Mouse (Mus musculus): ENCODE measurements at regions not wholly inside any gene's neighbourhood (a gene's known extent, or its start where the extent isn't known, plus 50 kb on each side); places are given as distances from the start of the nearest gene placed in this dataset.
"Not testable (repeated sequence)": the region's sequence is repeated elsewhere in the genome, so short reads cannot be mapped to it uniquely, and the experiment has no call there.

DNA sequence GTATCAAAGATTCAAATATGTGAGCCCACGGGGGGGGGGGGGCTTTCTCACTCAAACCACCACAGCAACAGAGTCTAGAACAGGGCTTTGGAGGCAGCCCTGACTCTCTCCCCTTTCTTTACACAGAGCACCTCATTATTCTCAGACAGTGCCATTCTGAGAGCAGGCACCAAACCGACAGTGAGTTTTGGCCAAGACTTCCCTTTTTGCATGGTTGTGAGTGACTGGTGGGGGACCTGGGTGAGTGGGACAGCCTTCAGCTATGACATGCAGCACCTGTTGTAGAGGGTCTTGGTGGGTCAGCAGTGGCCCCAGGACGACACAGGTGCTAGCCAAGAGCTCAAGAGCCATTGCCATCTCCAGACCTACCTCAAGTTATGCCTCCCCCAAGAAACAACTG is 168.8 kb downstream of the Bcl2l11 start:
- Histone ChIP-seq H3K4me3 (no peak overlapping the region), H3K27me3 (no peaks in the 10 kb centered on the region), H3K4me1 (no peaks in the 10 kb centered on the region), H3K9ac (no peak overlapping the region), H3K27ac (no peak overlapping the region), H3K36me3 (ENCODE audit: poor library complexity, severe bottlenecking) (no peaks in the 10 kb centered on the region), H3K4me2 (no peak overlapping the region), H3K9me3 (replicated peaks) (0 out of 2 replicates have a peak, but pooled peaks cover 5% of the 10 kb centered on the region)
- no peak for ATAC-seq
- 73% methylated on average over 3 of the region's 3 CpGs for WGBS

DNA sequence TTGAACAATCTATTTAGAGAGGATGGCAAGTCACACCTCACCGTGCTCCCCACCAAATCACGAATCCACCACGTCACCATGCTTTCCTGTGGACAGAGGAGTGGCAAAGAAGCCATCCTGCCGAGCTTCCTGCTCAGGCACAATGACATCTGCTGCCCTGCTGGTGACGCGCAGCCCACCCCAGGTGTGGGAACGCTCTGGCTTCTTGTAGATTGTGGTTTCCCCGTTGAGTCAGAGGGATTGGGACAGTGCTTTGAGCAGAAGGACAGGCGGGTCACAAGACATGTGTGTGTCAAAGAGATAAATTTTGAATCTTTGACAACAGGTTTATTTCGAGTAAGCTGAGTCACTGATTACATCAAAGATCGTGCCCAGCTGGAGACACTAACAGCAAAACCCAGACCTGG is 169.2 kb downstream of the Bcl2l11 start:
- 83% methylated on average over 11 of the region's 11 CpGs for WGBS
- no peak overlapping the region for H3K4me2 ChIP-seq
- no peak overlapping the region for H3K9ac ChIP-seq
- H3K9me3 ChIP-seq (replicated peaks), result 0 out of 2 replicates have a peak, but pooled peaks cover 5% of the 10 kb centered on the region
- no peaks in the 10 kb centered on the region for H3K4me1 ChIP-seq
- no peaks in the 10 kb centered on the region for H3K27me3 ChIP-seq
- no peaks in the 10 kb centered on the region for H3K36me3 ChIP-seq (ENCODE audit: poor library complexity, severe bottlenecking)
- ATAC-seq, result no peak
- no peak overlapping the region for H3K4me3 ChIP-seq
- no peak overlapping the region for H3K27ac ChIP-seq

DNA sequence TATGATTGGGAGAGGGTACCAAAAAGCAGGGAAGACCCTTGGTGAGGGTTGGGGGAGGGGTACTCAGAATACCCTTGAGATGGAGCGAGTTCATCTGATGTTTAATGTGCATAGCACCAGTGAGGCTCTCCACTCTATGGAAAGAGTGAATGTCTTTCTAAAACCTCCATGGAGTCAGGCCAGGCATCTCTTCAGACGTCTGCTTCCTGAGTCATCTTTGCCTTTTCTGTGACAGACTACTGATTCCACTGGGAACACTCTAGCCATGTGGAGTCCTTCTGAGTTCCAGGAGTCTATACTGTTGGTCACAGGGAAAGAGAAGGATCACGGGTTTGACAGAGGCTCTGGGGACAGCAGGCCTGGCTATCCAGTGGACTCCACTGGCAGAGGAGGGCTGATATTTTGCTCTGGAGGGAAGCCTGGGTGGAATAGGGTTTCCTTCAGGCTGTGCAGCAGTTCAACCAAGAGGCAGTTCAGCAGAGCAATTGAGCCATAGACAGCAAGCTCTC is 169.9 kb downstream of the Bcl2l11 start:
- Histone ChIP-seq H3K4me3 (no peak overlapping the region), H3K27me3 (peaks cover 2% of the 10 kb centered on the region; the same call in 1 of the 2 replicates), H3K9me3 (replicated peaks) (0 out of 2 replicates have a peak, but pooled peaks cover 5% of the 10 kb centered on the region), H3K27ac (no peak overlapping the region), H3K4me2 (no peak overlapping the region), H3K4me1 (no peaks in the 10 kb centered on the region), H3K9ac (no peak overlapping the region), H3K36me3 (ENCODE audit: poor library complexity, severe bottlenecking) (no peaks in the 10 kb centered on the region)
- 73% methylated on average over 3 of the region's 3 CpGs for WGBS
- ATAC-seq, result no peak

DNA sequence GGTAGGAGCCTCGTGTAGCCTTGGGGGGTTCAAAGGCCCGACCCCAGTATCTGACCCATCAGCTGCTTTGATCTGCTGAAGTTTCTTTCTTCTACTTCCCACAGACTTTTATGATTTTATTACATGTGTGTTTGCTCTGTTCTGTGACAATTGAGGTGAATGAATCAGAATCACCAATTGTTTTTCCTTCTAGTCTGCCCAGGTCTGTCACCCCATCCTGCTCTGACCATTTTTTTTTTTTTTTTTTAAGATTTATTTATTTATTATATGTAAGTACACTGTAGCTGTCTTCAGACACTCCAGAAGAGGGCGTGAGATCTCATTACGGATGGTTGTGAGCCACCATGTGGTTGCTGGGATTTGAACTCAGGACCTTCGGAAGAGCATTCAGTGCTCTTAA is 170.6 kb downstream of the Bcl2l11 start:
- H3K27me3 ChIP-seq; H3K9me3 ChIP-seq (replicated peaks); H3K9ac ChIP-seq; ATAC-seq; H3K4me3 ChIP-seq; H3K4me1 ChIP-seq; H3K4me2 ChIP-seq; H3K36me3 ChIP-seq (ENCODE audit: poor library complexity, severe bottlenecking); H3K27ac ChIP-seq: not testable (repeated sequence)
- WGBS, result 94% methylated on average over 5 of the region's 5 CpGs

DNA sequence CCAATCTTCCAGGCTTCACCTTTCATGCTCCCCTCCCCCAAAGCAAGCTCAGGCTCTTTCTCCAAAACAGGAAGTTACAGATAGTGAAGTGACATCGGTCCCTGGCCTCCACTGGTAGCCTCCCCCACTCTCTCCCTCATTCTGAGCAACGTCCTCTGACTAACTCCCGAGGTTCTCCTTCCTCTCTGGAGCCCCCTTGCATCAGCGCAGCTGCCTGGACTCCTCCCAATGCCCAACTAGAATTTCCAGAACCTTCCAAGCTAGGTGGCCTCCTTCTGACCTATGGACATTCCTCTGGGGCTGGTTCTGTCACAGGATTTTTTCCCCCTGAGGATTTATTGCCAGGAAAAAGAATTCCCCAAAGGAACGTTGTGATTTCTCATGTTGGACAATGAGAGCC is 171.1 kb downstream of the Bcl2l11 start:
- Histone ChIP-seq H3K4me2 (no peak overlapping the region), H3K9me3 (replicated peaks) (0 out of 2 replicates have a peak, but pooled peaks cover 5% of the 10 kb centered on the region), H3K4me3 (no peak overlapping the region), H3K4me1 (no peaks in the 10 kb centered on the region), H3K27ac (no peak overlapping the region), H3K27me3 (peaks cover 12% of the 10 kb centered on the region), H3K9ac (no peak overlapping the region), H3K36me3 (ENCODE audit: poor library complexity, severe bottlenecking) (no peaks in the 10 kb centered on the region)
- 76% methylated on average over 5 of the region's 5 CpGs for WGBS
- no peak for ATAC-seq

DNA sequence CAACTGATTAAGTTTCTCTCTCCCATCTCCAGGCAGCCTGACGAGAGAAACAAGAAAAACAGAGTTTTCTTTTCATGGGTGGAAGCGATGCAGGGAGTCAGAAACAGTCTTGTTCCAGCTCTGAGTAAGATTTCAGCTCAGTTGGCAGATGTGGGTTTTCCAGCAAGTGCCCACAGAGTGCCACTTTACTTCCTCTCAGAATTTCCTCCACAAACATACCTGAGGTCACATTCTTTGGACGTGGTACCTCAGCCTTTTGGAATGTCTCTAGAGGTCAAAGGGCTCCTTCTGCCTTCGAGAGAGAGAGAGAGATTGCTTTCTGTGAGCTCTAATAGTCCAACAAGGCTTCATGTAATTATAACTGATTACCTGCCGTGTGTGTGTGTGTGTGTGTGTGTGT is 172.0 kb downstream of the Bcl2l11 start:
- ATAC-seq, result no peak
- no peaks in the 10 kb centered on the region for H3K36me3 ChIP-seq (ENCODE audit: poor library complexity, severe bottlenecking)
- no peak overlapping the region for H3K4me3 ChIP-seq
- H3K4me2 ChIP-seq, result no peak overlapping the region
- WGBS, result 67% methylated on average over 5 of the region's 5 CpGs
- no peak overlapping the region for H3K27ac ChIP-seq
- no peak overlapping the region for H3K9ac ChIP-seq
- H3K27me3 ChIP-seq, result peaks cover 16% of the 10 kb centered on the region
- no peaks in the 10 kb centered on the region for H3K4me1 ChIP-seq
- no peaks in the 10 kb centered on the region for H3K9me3 ChIP-seq (replicated peaks)

DNA sequence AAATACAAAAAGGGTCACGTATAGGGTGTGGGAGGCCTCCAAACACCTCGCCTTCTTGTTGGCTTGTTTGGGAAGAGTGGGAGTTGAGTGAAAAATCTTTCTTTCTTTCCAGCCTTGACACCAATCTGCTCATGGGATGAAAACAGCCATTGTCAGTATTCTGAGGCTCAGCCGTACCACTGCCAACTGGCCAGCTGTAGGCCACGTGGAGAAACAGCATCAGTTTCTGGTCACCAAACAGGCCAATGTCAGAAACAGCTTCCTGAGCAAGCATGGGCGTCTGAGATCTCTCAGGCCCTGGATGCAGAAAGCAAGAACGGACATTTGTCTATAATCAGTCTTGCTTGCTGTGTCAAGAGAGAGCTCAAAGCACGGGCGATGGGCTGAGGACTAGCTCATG is 173.2 kb downstream of the Bcl2l11 start:
- Histone ChIP-seq H3K4me1 (peaks cover 2% of the 10 kb centered on the region), H3K9me3 (replicated peaks) (no peaks in the 10 kb centered on the region), H3K27me3 (peaks cover 16% of the 10 kb centered on the region), H3K36me3 (ENCODE audit: poor library complexity, severe bottlenecking) (no peaks in the 10 kb centered on the region), H3K9ac (no peak overlapping the region), H3K27ac (no peak overlapping the region), H3K4me3 (no peak overlapping the region), H3K4me2 (no peak overlapping the region)
- WGBS, result 92% methylated on average over 8 of the region's 8 CpGs
- ATAC-seq, result no peak

DNA sequence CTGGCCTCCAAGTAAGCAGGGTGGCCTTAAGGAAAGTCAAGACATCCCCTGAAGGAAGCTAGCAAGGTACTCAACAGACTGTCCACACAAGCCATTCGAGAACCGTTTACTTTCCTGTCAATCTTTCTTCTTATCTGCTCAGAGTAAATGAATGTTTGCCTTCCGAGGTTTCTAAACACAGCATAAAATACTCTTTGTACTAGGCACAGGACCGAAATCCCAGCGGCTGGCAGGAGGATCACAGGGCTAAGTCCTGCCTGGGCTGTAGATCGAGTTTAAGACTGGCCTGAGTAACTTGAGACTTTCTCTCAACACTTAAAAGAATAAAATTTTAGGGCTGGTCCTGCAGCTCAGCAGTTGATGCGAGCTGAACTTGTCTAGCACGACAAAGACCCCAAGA is 175.9 kb downstream of the Bcl2l11 start:
- no peak overlapping the region for H3K4me2 ChIP-seq
- H3K4me1 ChIP-seq, result peaks cover 8% of the 10 kb centered on the region
- H3K9me3 ChIP-seq (replicated peaks), result no peaks in the 10 kb centered on the region
- H3K36me3 ChIP-seq (ENCODE audit: poor library complexity, severe bottlenecking), result no peaks in the 10 kb centered on the region
- ATAC-seq, result no peak
- no peak overlapping the region for H3K27ac ChIP-seq
- WGBS, result 50% methylated on average over 8 of the region's 8 CpGs
- H3K4me3 ChIP-seq, result no peak overlapping the region
- H3K27me3 ChIP-seq, result peaks cover 18% of the 10 kb centered on the region
- H3K9ac ChIP-seq, result no peak overlapping the region

DNA sequence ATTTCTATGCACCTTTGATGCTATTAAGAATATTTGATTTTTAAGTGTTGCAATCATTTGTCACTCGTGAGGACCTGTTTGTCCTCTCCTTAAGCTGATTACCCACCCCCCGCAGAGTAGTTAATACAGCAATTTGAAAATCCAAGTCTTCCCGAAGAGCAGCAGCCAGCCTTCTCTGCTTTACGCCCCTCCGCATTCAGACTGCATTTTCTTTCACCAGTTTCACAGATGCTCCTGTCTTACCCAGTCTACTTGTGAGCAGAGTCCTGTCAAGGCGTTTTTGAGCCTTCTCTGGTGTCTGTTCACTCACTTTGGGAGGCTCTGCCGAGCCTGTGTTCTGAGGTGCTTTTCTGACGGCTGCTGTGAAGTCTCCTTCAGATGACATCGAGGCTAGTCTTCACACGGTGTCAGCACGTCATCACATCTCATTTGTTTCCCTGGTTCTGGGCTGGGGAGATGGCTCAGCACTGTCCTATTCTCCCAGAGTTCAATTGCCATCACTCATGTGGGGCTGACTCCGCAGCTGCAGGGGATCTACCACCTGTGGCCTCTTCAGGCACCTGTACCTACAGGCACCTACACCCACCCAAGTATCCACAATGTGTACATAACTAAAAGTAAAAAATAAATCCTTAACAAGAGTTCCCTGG is 178.3 kb downstream of the Bcl2l11 start:
- peaks cover 8% of the 10 kb centered on the region for H3K4me1 ChIP-seq
- H3K9me3 ChIP-seq (replicated peaks), result no peaks in the 10 kb centered on the region
- no peaks in the 10 kb centered on the region for H3K36me3 ChIP-seq (ENCODE audit: poor library complexity, severe bottlenecking)
- H3K4me2 ChIP-seq, result peak overlapping the region; percentile 33
- H3K27me3 ChIP-seq, result peaks cover 23% of the 10 kb centered on the region
- no peak overlapping the region for H3K9ac ChIP-seq
- H3K27ac ChIP-seq, result no peak overlapping the region
- 7% methylated on average over 12 of the region's 12 CpGs for WGBS
- no peak overlapping the region for H3K4me3 ChIP-seq
- ATAC-seq, result peak; percentile 41

DNA sequence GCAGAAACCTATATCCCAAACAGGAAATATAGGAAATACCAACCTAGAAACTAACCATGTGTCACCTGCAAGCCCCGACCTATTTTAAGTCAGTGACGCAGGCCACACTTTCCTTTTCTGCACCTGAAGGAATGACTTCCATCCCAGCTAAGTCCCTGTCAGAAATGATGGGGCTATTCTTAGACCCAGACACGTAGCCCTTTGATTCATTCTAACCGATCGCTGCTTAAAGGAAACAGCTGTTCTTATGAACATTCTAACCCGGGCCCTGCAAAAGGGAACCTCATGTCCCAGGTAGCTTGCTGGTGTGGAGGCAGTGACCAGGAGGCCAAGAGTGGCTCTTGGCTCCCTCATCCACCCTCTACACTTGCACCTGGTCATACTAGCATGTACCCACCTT is 180.9 kb downstream of the Bcl2l11 start:
- no peak overlapping the region for H3K4me2 ChIP-seq
- no peak overlapping the region for H3K9ac ChIP-seq
- H3K4me3 ChIP-seq, result no peak overlapping the region
- H3K9me3 ChIP-seq (replicated peaks), result no peaks in the 10 kb centered on the region
- H3K27me3 ChIP-seq, result peaks cover 20% of the 10 kb centered on the region
- no peaks in the 10 kb centered on the region for H3K36me3 ChIP-seq (ENCODE audit: poor library complexity, severe bottlenecking)
- no peak for ATAC-seq
- WGBS, result 75% methylated on average over 6 of the region's 6 CpGs
- no peak overlapping the region for H3K27ac ChIP-seq
- peaks cover 15% of the 10 kb centered on the region for H3K4me1 ChIP-seq

DNA sequence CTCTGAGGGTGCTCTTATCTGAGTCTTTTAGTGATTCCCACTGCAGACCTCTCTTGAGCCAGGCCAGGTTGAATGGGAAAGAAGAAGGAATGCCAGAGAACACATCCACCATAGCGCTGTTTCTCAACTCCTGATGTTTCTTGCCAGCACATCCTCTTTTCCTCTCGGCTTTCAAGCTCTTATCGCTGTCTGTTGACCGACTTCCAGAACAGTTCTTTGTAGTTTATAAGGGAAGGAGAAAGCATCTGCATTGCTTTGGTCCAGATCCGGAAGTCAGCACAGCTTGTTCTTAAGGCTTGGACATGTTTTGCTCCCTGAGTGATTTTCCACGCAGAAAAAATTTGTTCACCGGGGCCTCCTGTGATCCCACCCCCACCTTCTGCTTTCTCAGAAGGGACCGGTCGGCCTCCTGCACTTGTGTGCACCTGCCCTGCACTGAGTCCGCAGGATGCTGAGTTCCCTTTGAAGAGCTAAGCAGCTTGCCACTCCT is 183.7 kb downstream of the Bcl2l11 start:
- Histone ChIP-seq H3K36me3 (ENCODE audit: poor library complexity, severe bottlenecking) (no peaks in the 10 kb centered on the region), H3K4me3 (no peak overlapping the region), H3K9ac (no peak overlapping the region), H3K4me1 (peaks cover 21% of the 10 kb centered on the region), H3K9me3 (replicated peaks) (no peaks in the 10 kb centered on the region), H3K4me2 (no peak overlapping the region), H3K27ac (0 out of 2 replicates have a peak overlapping the region, but pooled peaks have one; percentile 8), H3K27me3 (peaks cover 24% of the 10 kb centered on the region)
- no peak for ATAC-seq
- WGBS, result 26% methylated on average over 10 of the region's 10 CpGs

DNA sequence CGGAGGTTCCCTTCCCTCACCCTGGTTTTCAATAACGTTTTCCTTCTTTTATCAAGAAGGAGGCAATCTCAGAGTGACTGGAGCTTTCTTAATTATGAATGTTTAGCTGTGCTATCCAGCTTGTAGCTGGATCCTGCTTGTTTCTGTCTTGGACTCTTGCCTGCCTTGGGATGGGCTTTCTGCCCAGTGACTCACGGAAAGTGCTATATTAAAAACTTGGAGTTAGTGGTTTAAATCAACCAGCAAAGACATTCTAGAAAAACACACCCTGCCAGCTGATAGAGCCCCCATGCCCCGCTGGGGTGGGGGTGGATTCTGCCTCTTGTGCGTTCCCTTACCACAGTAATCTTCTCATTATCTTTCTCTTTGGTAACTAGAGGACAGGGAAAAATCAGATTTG is 184.2 kb downstream of the Bcl2l11 start:
- H3K4me1 ChIP-seq, result peaks cover 21% of the 10 kb centered on the region
- 23% methylated on average over 5 of the region's 5 CpGs for WGBS
- no peak overlapping the region for H3K4me2 ChIP-seq

More for the DNA sequence above, 184.2 kb downstream of the Bcl2l11 start:
- peaks cover 24% of the 10 kb centered on the region for H3K27me3 ChIP-seq
- ATAC-seq, result no peak
- no peak overlapping the region for H3K27ac ChIP-seq
- no peaks in the 10 kb centered on the region for H3K9me3 ChIP-seq (replicated peaks)
- H3K36me3 ChIP-seq (ENCODE audit: poor library complexity, severe bottlenecking), result no peaks in the 10 kb centered on the region
- H3K4me3 ChIP-seq, result no peak overlapping the region
- no peak overlapping the region for H3K9ac ChIP-seq
